Mouse (Mus musculus): ENCODE measurements around the gene Plxna1. TPM values are rescaled to one million over a fixed set of nuclear protein-coding genes. Genes with fewer than 3 reads are reported as not detected.

Gene Plxna1
- polyA plus RNA-seq, 1 experiment from 2014 or later: 9.2 TPM

DNA sequence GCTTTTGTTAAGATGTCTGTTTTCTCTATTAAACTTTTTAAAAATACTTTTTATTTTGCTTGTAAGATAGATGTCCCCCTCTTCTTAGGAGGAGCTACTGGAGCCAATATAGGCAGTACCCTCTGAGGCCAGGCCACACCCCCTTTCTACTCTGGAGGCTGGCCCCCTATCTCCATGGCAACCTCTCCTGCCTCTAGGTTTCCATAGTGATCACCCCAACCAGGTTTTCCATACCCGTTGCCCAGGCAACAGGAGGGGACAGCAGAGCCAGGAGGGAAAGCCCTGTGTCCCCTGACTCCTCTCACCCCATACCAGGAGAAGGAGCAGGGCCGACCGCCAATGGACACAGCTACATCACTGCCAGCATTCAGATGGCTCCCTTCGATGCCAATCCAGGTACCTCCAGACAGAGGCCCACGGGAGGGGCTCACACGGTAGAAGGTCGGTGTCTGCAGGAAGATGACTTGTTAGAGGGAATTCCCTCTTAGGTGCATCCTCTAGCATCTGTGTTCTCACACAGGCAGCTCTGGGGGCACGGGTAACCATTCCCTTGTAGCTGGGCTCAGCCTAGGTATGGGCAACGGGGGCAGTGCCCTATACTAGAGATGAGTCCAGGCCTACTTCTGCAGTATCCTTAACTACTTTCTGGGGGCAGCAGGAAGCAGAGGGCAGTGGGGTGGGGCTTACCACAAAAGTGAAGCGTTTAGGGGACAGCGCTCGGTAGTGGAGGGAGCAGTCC, 28.3 kb downstream of the Plxna1 start:
- no peak overlapping the region for H3K27ac ChIP-seq (ENCODE audit: low read depth, low read length)
- TF ChIP-seq CTCF (IDR thresholded peaks at IDR 0.05; ENCODE audit: low read depth): no peak
- no peak for ATAC-seq
- no peak overlapping the region for H3K4me3 ChIP-seq (ENCODE audit: low read depth, low read length)
- no peak overlapping the region for H3K9ac ChIP-seq (ENCODE audit: low read depth, low read length)
- no peaks in the 10 kb centered on the region for H3K9me3 ChIP-seq (ENCODE audit: control insufficient read depth)
- peaks cover 91% of the 10 kb centered on the region for H3K36me3 ChIP-seq (ENCODE audit: control insufficient read depth, insufficient read depth)
- no peak overlapping the region for H3K4me2 ChIP-seq (replicated peaks; ENCODE audit: low read depth)
- H3K27me3 ChIP-seq (replicated peaks; ENCODE audit: control insufficient read depth, insufficient read depth, low read length): no peaks in the 10 kb centered on the region
- 81% methylated on average over 12 of the region's 12 CpGs for WGBS
- no peaks in the 10 kb centered on the region for H3K4me1 ChIP-seq (replicated peaks; ENCODE audit: control insufficient read depth, insufficient read depth, low read length)

DNA sequence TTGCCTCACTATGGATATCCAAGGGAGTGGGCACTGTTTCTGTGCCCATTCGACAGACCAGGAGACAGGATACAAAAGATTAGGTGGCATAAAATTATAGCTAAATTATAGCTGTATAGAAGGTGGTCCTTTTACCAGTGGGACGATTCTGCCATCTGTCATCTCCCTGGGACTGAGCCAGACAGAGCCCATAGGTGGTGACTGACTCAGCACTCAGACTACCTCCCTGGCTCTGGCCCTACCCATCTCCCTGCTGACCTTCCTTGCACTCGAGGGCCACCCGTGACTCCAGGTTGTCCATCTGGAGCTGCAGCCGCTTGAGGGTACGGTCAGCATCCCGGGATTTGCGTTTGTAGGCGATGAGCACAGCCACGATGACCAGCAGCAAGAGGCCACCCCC, 31.5 kb downstream of the Plxna1 start:
- peaks cover 87% of the 10 kb centered on the region for H3K36me3 ChIP-seq (ENCODE audit: control insufficient read depth, insufficient read depth)
- no peaks in the 10 kb centered on the region for H3K9me3 ChIP-seq (ENCODE audit: control insufficient read depth)
- TF ChIP-seq CTCF (IDR thresholded peaks at IDR 0.05; ENCODE audit: low read depth): no peak
- H3K4me1 ChIP-seq (replicated peaks; ENCODE audit: control insufficient read depth, insufficient read depth, low read length): no peaks in the 10 kb centered on the region
- H3K4me2 ChIP-seq (replicated peaks; ENCODE audit: low read depth): no peak overlapping the region
- H3K27ac ChIP-seq (ENCODE audit: low read depth, low read length): no peak overlapping the region
- H3K9ac ChIP-seq (ENCODE audit: low read depth, low read length): no peak overlapping the region
- no peak overlapping the region for H3K4me3 ChIP-seq (ENCODE audit: low read depth, low read length)
- no peaks in the 10 kb centered on the region for H3K27me3 ChIP-seq (replicated peaks; ENCODE audit: control insufficient read depth, insufficient read depth, low read length)
- no peak for ATAC-seq
- WGBS: 96% methylated on average over 10 of the region's 10 CpGs

DNA sequence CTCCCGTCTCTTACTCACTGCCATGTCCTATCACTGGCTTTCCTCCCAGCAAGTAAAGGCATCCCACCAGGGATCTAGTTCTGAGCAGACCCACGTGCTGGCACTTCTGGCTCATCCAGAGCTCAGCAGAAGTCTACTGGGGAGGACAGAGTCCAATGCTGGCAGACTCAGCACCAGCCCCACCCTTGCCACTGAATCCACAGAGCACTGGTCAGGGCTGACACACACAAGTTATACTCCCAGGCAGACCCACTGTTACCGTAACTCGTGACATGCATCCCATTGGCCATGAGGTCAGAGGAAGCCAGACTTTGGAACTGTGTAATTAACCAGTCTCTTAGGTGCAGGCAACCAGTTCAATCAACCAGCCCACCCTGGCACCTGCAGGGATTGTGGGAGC, 33.8 kb downstream of the Plxna1 start:
- H3K27me3 ChIP-seq (replicated peaks; ENCODE audit: control insufficient read depth, insufficient read depth, low read length): no peaks in the 10 kb centered on the region
- 62% methylated on average over 4 of the region's 4 CpGs for WGBS
- H3K27ac ChIP-seq (ENCODE audit: low read depth, low read length): peak overlapping the region; percentile 2
- H3K9ac ChIP-seq (ENCODE audit: low read depth, low read length): no peak overlapping the region
- H3K4me3 ChIP-seq (ENCODE audit: low read depth, low read length): no peak overlapping the region
- no peaks in the 10 kb centered on the region for H3K9me3 ChIP-seq (ENCODE audit: control insufficient read depth)
- TF ChIP-seq CTCF (IDR thresholded peaks at IDR 0.05; ENCODE audit: low read depth): no peak
- no peak overlapping the region for H3K4me2 ChIP-seq (replicated peaks; ENCODE audit: low read depth)
- ATAC-seq: peak; percentile 78
- peaks cover 73% of the 10 kb centered on the region for H3K36me3 ChIP-seq (ENCODE audit: control insufficient read depth, insufficient read depth)
- H3K4me1 ChIP-seq (replicated peaks; ENCODE audit: control insufficient read depth, insufficient read depth, low read length): no peaks in the 10 kb centered on the region

DNA sequence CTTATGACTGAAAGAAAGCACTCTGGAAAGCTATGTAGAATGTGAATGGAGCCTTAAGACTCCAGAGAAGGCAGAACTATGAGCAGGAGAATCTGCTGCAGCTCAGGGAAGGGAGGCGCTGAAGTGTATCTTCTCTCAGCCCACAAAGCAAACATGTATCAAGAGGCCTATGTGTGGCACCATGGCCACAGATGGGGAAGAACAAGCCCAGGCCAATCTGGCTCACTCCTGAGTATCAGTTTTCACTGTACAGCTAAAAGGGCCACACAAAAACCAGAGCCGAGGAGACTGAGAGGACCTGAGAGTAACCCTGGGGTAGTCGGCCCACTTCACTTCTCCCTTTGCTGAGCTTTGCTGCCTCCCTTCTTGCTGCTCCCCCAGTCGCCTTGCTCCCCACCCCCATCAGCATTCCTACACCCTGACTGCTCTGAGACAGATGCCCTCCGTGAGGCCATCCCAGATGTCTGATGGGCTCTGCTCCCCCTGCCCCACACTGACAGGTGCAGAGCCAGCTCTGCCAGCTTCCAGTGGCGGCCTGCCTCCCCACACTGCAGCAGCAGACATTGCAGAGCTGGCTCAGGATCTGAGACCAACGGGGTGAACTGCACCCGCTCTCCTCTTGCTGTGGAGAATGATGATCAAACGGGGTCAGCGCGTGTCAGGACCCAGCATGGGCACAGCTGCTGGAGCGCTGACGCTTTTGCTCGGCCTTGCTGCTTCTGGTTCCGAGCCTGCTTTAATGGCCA, 34.5 kb downstream of the Plxna1 start:
- no peaks in the 10 kb centered on the region for H3K9me3 ChIP-seq (ENCODE audit: control insufficient read depth)
- H3K9ac ChIP-seq (ENCODE audit: low read depth, low read length): no peak overlapping the region
- H3K27ac ChIP-seq (ENCODE audit: low read depth, low read length): peak overlapping the region; percentile 2; the same call in 1 of the 2 replicates
- H3K4me1 ChIP-seq (replicated peaks; ENCODE audit: control insufficient read depth, insufficient read depth, low read length): no peaks in the 10 kb centered on the region
- no peak overlapping the region for H3K4me3 ChIP-seq (ENCODE audit: low read depth, low read length)
- peaks cover 73% of the 10 kb centered on the region for H3K36me3 ChIP-seq (ENCODE audit: control insufficient read depth, insufficient read depth)
- 80% methylated on average over 15 of the region's 15 CpGs for WGBS
- H3K27me3 ChIP-seq (replicated peaks; ENCODE audit: control insufficient read depth, insufficient read depth, low read length): no peaks in the 10 kb centered on the region
- H3K4me2 ChIP-seq (replicated peaks; ENCODE audit: low read depth): no peak overlapping the region
- no peak for TF ChIP-seq CTCF (IDR thresholded peaks at IDR 0.05; ENCODE audit: low read depth)
- ATAC-seq: no peak

DNA sequence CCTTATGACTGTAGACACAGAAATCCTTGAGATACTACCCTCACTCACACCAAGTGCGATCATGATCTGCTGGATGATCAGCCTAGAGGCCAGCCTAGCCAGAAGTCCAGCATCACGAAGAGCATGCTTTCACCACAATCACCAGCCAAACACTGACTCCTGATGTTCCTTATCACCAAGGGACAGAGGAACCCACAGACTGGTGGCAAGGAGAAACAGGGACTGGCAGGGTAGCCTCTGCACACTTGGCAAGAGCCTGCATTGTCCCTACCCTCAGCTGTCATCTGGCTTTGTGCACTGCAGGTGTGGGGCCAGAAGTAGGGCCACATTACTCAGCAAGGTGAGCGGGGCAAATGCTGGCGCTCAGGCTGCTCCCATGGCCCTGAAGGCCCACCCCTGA, 37.6 kb downstream of the Plxna1 start:
- H3K4me3 ChIP-seq (ENCODE audit: low read depth, low read length): no peak overlapping the region
- peaks cover 74% of the 10 kb centered on the region for H3K36me3 ChIP-seq (ENCODE audit: control insufficient read depth, insufficient read depth)
- no peaks in the 10 kb centered on the region for H3K27me3 ChIP-seq (replicated peaks; ENCODE audit: control insufficient read depth, insufficient read depth, low read length)
- H3K4me2 ChIP-seq (replicated peaks; ENCODE audit: low read depth): no peak overlapping the region
- no peaks in the 10 kb centered on the region for H3K9me3 ChIP-seq (ENCODE audit: control insufficient read depth)
- H3K4me1 ChIP-seq (replicated peaks; ENCODE audit: control insufficient read depth, insufficient read depth, low read length): no peaks in the 10 kb centered on the region
- TF ChIP-seq CTCF (IDR thresholded peaks at IDR 0.05; ENCODE audit: low read depth): no peak
- no peak overlapping the region for H3K9ac ChIP-seq (ENCODE audit: low read depth, low read length)
- WGBS: 92% methylated on average over 4 of the region's 4 CpGs
- no peak overlapping the region for H3K27ac ChIP-seq (ENCODE audit: low read depth, low read length)
- no peak for ATAC-seq

DNA sequence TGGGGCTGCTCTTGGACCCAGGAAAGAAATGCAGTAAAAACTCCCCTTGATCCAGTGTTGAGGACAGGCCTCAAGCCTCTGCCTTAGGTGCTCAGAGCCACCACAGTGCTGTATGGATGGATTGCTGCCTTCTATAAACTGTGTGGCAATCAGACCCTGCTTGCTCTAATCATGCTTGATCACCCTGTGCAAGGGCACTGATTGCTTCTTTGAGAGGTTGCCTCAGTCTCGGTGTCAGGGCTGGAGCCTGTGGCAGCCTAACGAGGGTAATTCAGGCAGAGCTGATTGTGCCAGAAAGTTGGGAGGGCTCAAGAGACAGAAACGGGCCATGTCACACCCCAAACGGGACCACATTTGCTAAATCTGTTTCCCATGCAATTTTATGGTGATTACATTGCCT, 47.2 kb downstream of the Plxna1 start:
- no peak for TF ChIP-seq CTCF (IDR thresholded peaks at IDR 0.05; ENCODE audit: low read depth)
- Histone ChIP-seq H3K36me3 (ENCODE audit: control insufficient read depth, insufficient read depth) (peaks cover 19% of the 10 kb centered on the region), H3K27ac (ENCODE audit: low read depth, low read length) (no peak overlapping the region), H3K4me2 (replicated peaks; ENCODE audit: low read depth) (no peak overlapping the region), H3K9ac (ENCODE audit: low read depth, low read length) (no peak overlapping the region), H3K4me3 (ENCODE audit: low read depth, low read length) (no peak overlapping the region), H3K27me3 (replicated peaks; ENCODE audit: control insufficient read depth, insufficient read depth, low read length) (no peaks in the 10 kb centered on the region), H3K9me3 (ENCODE audit: control insufficient read depth) (no peaks in the 10 kb centered on the region), H3K4me1 (replicated peaks; ENCODE audit: control insufficient read depth, insufficient read depth, low read length) (no peaks in the 10 kb centered on the region)
- WGBS: 66% methylated on average over 4 of the region's 4 CpGs
- no peak for ATAC-seq

Measured in intestine, postnatal 0 days (tissue).